Mouse (Mus musculus) embryonic facial prominence, embryonic 10.5 days (tissue): ENCODE measurements around the gene Ago4. TPM values are rescaled to one million over a fixed set of nuclear protein-coding genes. Genes with fewer than 3 reads are reported as not detected.

Experiments
- DNase-seq: peaks from one replicate; pipeline ENCODE4 v3.0.0-alpha.2; 2017; ENCODE audit warnings: low spot score
- H3K27ac ChIP-seq: fragments of 300-500 bp; sonication (generic); replicated peaks from 2 replicates; pipeline ENCODE4 v1.5.1; 2016; ENCODE audit warnings: mild to moderate bottlenecking
- H3K27me3 ChIP-seq: fragments of 300-500 bp; sonication (generic); replicated peaks from 2 replicates; pipeline ENCODE4 v1.6.1; 2016; ENCODE audit warnings: low read depth, mild to moderate bottlenecking; ENCODE audit not compliant: poor library complexity, severe bottlenecking
- H3K36me3 ChIP-seq: fragments of 300-500 bp; sonication (generic); replicated peaks from 2 replicates; pipeline ENCODE4 v1.6.1; 2016; ENCODE audit warnings: mild to moderate bottlenecking, moderate library complexity
- H3K4me1 ChIP-seq: fragments of 300-500 bp; sonication (generic); 2 replicates; pipeline ENCODE4 v1.6.1; 2016
- H3K4me3 ChIP-seq: fragments of 300-500 bp; sonication (generic); 2 replicates; pipeline ENCODE4 v1.5.1; 2016; ENCODE audit warnings: mild to moderate bottlenecking, moderate library complexity
- H3K9me3 ChIP-seq: fragments of 300-500 bp; sonication (generic); 2 replicates; pipeline ENCODE4 v1.6.1; 2016; ENCODE audit warnings: mild to moderate bottlenecking
- WGBS: fragments of 180-500 bp; shearing (Covaris S2); methylation state at CpG from one replicate; pipeline ENCODE4 v1.1.7; 2016; 5-methylcytosine and 5-hydroxymethylcytosine counted together
- polyA plus RNA-seq: library from polyadenylated mRNA; unstranded; fragments of >200 nt; fragmentation: Nextera tagmentation; extraction: Ambion mirVana; gene quantifications from 2 replicates; pipeline ENCODE4 v1.2.1, GENCODE M21; 2016

Ago4 gene
- polyA plus RNA-seq: 1.3 and 1.6 TPM in 2 replicates

- no peaks in the 10 kb centered on the region for H3K36me3 ChIP-seq
- peaks cover 38% of the 10 kb centered on the region for H3K27me3 ChIP-seq
- WGBS: under 1% methylated on average over 120 of the region's 120 CpGs
- H3K27ac ChIP-seq: peak within 1 kb of the TSS; percentile 68
- H3K4me3 ChIP-seq: peak within 1 kb of the TSS; percentile 78
- no peaks in the 10 kb centered on the region for H3K9me3 ChIP-seq
- peaks cover 12% of the 10 kb centered on the region for H3K4me1 ChIP-seq
- peak; percentile 83 for DNase-seq
Observed at GRCm38 (mm10) chr4:126532827-126533728, at the start of gene Ago4. TSS of gene Ago4 (minus strand) at chr4:126533472.

DNA sequence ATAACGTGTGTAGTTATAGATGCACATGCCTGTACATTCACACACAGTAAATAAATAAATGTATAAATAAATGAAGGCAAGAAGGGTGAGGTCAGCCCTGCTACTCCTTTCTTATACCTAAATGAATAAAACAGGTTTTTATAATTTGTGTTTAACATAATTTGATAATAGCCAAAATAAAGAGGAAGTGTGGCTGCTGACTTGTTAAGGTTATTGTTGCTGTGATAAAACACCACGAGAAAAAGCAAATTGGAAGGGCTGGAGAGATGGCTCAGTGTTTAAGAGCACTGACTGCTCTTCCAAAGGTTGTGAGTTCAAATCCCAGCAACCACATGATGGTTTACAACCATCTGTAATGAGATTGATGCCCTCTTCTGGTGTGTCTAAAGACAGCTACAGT lies 45.8 kb upstream of the Ago4 start:
- peaks cover 100% of the 10 kb centered on the region for H3K36me3 ChIP-seq
- no peak overlapping the region for H3K4me3 ChIP-seq
- no peaks in the 10 kb centered on the region for H3K4me1 ChIP-seq
- H3K27ac ChIP-seq: no peak overlapping the region
- peaks cover 7% of the 10 kb centered on the region; the same call in 1 of the 2 replicates for H3K9me3 ChIP-seq
- DNase-seq: no peak
- no peaks in the 10 kb centered on the region for H3K27me3 ChIP-seq
- 88% methylated on average over 2 of the region's 2 CpGs for WGBS

DNA sequence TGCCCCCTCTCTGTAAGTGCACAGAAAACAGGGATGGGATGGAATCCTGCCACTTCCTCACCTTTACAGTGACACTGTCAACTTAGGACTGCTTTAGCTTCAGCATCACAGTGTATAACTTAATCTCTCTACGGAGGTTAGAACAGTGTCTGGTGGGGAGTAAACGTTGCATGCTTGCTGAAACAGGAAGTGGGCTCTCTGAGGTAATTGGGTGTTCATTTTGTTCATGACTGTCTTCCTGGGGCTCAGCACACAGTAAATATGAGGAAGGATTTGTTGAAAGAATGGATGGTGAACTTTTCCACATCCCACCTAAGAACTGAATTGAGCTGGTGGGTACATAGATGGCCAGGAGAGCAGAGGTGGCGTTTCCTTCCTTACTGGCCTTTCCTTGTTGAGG lies 44.6 kb upstream of the Ago4 start:
- no peaks in the 10 kb centered on the region for H3K4me1 ChIP-seq
- H3K4me3 ChIP-seq: no peak overlapping the region
- H3K27ac ChIP-seq: no peak overlapping the region
- H3K36me3 ChIP-seq: peaks cover 100% of the 10 kb centered on the region
- 89% methylated on average over 3 of the region's 3 CpGs for WGBS
- H3K27me3 ChIP-seq: no peaks in the 10 kb centered on the region
- peaks cover 11% of the 10 kb centered on the region; the same call in 1 of the 2 replicates for H3K9me3 ChIP-seq
- DNase-seq: no peak

- no peaks in the 10 kb centered on the region for H3K27me3 ChIP-seq
- H3K4me1 ChIP-seq: no peaks in the 10 kb centered on the region
- no peak for DNase-seq
- peaks cover 11% of the 10 kb centered on the region; the same call in 1 of the 2 replicates for H3K9me3 ChIP-seq
- no peak overlapping the region for H3K4me3 ChIP-seq
- H3K36me3 ChIP-seq: peaks cover 100% of the 10 kb centered on the region
- H3K27ac ChIP-seq: no peak overlapping the region
- 94% methylated on average over 5 of the region's 5 CpGs for WGBS
Observed at GRCm38 (mm10) chr4:126576281-126576680, 43.0 kb upstream of the Ago4 start.

GRCm38 (mm10) chr4:126569783-126570182 lies 36.5 kb upstream of the Ago4 start:
- H3K27ac ChIP-seq: no peak overlapping the region
- peaks cover 100% of the 10 kb centered on the region for H3K36me3 ChIP-seq
- H3K4me3 ChIP-seq: no peak overlapping the region
- WGBS: 95% methylated on average over 3 of the region's 3 CpGs
- H3K4me1 ChIP-seq: no peaks in the 10 kb centered on the region
- H3K9me3 ChIP-seq: peaks cover 10% of the 10 kb centered on the region; the same call in 1 of the 2 replicates
- DNase-seq: no peak
- no peaks in the 10 kb centered on the region for H3K27me3 ChIP-seq

DNA sequence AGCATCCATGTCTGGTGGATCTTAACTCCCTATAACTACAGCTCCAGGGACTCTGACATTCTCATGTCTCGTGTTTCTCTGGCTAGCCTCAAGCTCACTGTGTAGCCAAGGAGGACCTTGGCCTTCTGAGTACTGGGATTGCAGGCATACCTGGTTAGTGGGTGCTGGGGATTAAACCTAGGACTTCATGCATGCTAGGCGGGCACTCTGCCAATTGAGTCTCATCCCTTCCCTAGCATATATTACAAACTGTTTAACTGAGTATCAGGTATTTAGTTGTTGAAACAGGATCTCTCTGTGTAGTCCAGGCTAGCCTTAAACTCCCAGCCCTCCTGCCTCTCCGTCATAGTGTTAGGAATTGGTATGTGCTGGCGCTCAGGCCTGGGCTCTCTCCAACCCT lies 34.0 kb upstream of the Ago4 start:
- no peak for DNase-seq
- 92% methylated on average over 4 of the region's 4 CpGs for WGBS
- no peaks in the 10 kb centered on the region for H3K27me3 ChIP-seq
- no peaks in the 10 kb centered on the region for H3K4me1 ChIP-seq
- H3K4me3 ChIP-seq: no peak overlapping the region
- H3K9me3 ChIP-seq: no peaks in the 10 kb centered on the region
- peaks cover 100% of the 10 kb centered on the region for H3K36me3 ChIP-seq
- H3K27ac ChIP-seq: no peak overlapping the region

- no peak for DNase-seq
- Histone ChIP-seq H3K27ac (no peak overlapping the region), H3K36me3 (peaks cover 98% of the 10 kb centered on the region), H3K27me3 (no peaks in the 10 kb centered on the region), H3K4me3 (no peak overlapping the region), H3K9me3 (no peaks in the 10 kb centered on the region), H3K4me1 (no peaks in the 10 kb centered on the region; the same call in 1 of the 2 replicates)
- 93% methylated on average over 6 of the region's 6 CpGs for WGBS
Observed at GRCm38 (mm10) chr4:126563798-126564197, 30.5 kb upstream of the Ago4 start.

DNA sequence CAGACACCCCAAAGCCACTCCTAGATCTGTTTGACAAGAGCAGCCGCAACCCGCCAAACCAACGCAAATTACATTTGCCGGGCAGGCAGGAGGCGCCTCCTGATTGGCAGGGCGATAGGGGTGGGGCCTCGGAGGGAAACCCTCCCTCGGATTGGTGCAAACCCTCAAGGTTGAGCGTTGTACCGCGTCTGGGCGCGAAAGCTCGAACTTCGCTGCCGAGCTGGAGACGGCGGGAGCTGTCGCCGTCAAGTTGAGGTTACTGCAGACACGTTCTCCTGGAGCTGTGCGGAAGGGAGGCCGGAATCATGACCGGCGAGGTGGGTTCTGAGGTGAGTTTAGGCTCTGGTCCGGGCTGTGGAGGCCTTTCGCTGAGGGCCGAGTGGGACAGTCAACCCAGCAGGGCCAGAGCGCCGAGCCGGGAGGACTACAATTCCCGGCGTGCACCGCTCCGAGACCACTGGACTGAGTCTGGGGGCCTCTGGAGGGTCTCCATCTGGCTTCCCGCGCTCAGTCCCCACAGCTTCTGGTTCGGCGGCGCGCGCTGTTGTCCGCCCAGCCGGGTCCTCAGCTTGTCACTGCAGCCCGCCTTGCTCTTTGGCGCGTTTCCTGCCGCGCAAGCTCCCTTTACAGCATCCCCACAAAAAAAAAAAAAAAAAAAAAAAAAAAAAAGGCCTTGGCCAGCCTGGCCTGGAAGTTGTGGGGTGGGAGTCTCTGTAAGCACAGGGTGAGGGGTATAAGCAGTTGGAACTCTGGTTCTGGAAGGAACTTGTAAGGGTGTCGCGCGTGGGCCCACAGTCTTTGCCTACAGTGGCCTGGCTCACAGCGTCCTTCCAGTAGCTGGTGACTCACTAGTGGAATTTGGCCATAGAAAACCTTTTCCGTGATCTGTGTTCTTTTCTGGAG lies 23.8 kb upstream of the Ago4 start, which contains the start of gene Clspn:
Gene Clspn, plus strand, starts transcription at position 127 of the 903 bp plus-strand sequence.
- DNase-seq: peak; percentile 94
- peaks cover 38% of the 10 kb centered on the region for H3K36me3 ChIP-seq
- under 1% methylated on average over 54 of the region's 54 CpGs for WGBS
- H3K27ac ChIP-seq: peak within 1 kb of the TSS; percentile 94
- H3K9me3 ChIP-seq: no peaks in the 10 kb centered on the region
- peak within 1 kb of the TSS; percentile 81 for H3K4me3 ChIP-seq
- H3K27me3 ChIP-seq: no peaks in the 10 kb centered on the region
- H3K4me1 ChIP-seq: peaks cover 15% of the 10 kb centered on the region

DNA sequence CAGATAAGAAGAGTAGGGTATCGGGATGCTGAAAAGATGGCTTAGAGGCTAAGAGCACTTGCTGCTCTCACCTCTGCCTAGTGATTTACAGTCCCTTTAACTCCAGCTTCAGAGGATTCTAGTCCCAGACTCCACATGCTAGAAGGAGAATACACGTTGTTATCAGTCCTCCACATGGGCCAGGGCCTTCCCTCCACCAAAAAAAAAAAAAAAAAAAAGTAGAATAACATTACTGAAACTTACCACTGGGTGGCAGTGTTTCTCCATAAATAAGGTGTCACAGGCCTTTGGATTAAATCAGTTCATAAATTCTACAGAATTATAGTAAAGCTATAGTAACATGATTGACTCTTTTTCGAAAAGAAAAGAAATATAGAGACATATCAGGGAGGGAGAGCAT lies 21.2 kb upstream of the Ago4 start:
- H3K4me1 ChIP-seq: peaks cover 15% of the 10 kb centered on the region
- H3K36me3 ChIP-seq: peaks cover 12% of the 10 kb centered on the region
- WGBS: 34% methylated on average over 3 of the region's 3 CpGs
- H3K27me3 ChIP-seq: no peaks in the 10 kb centered on the region
- no peak for DNase-seq
- H3K27ac ChIP-seq: no peak overlapping the region
- H3K4me3 ChIP-seq: no peak overlapping the region
- no peaks in the 10 kb centered on the region for H3K9me3 ChIP-seq

DNA sequence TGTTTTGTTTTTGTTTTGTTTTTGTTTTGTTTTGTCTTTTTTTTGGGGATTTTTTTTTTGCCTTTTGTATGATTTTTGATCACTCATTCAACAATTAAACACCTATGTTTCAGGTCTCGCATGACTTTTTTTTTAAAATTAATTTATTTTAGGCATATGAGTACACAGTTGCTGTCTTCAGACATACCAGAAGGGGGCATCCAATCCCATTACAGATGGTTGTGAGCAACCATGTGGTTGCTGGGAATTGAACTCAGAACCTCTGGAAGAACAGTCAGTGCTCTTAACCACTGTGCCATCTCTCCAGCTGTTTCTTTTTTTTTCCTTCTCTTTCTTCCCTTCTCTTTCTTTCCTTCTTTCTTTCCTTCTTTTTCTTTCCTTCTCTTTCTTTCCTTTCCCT lies 20.4 kb upstream of the Ago4 start:
- Histone ChIP-seq H3K9me3 (no peaks in the 10 kb centered on the region), H3K4me3 (no peak overlapping the region), H3K27me3 (no peaks in the 10 kb centered on the region), H3K36me3 (peaks cover 6% of the 10 kb centered on the region), H3K27ac (no peak overlapping the region), H3K4me1 (peaks cover 15% of the 10 kb centered on the region)
- DNase-seq: no peak
- WGBS: 83% methylated on average over 1 of the region's 1 CpGs

- Histone ChIP-seq H3K4me1 (peaks cover 11% of the 10 kb centered on the region), H3K36me3 (no peaks in the 10 kb centered on the region), H3K4me3 (no peak overlapping the region), H3K27ac (no peak overlapping the region), H3K9me3 (no peaks in the 10 kb centered on the region), H3K27me3 (no peaks in the 10 kb centered on the region)
- no peak for DNase-seq
- WGBS: 79% methylated on average over 8 of the region's 8 CpGs
Observed at GRCm38 (mm10) chr4:126553105-126553504, 19.8 kb upstream of the Ago4 start.

- no peak overlapping the region for H3K27ac ChIP-seq
- H3K4me3 ChIP-seq: no peak overlapping the region
- 83% methylated on average over 7 of the region's 7 CpGs for WGBS
- H3K4me1 ChIP-seq: peaks cover 7% of the 10 kb centered on the region
- H3K9me3 ChIP-seq: no peaks in the 10 kb centered on the region
- H3K27me3 ChIP-seq: no peaks in the 10 kb centered on the region
- no peak for DNase-seq
- H3K36me3 ChIP-seq: no peaks in the 10 kb centered on the region
Observed at GRCm38 (mm10) chr4:126552136-126552535, 18.9 kb upstream of the Ago4 start.
